Mouse (Mus musculus) 416B (cell line): Measurements from ENCODE around the gene Prdm16.

Experiments used
- DNase-seq: peaks from one replicate; pipeline ENCODE4 v3.0.0; 2011; ENCODE audit warnings: low read depth

The Prdm16 gene

GRCm38 (mm10) chr4:154419766-154420165 lies 216.9 kb downstream of the Prdm16 start:
- DNase-seq: no peak

- peak; percentile 2 for DNase-seq
Observed at GRCm38 (mm10) chr4:154418993-154419392, 217.7 kb downstream of the Prdm16 start.

GRCm38 (mm10) chr4:154418327-154418744 lies 218.3 kb downstream of the Prdm16 start:
- DNase-seq: no peak

- no peak for DNase-seq
Observed at GRCm38 (mm10) chr4:154416728-154417127, 219.9 kb downstream of the Prdm16 start.

GRCm38 (mm10) chr4:154414885-154415284 lies 221.8 kb downstream of the Prdm16 start:
- no peak for DNase-seq

- DNase-seq: no peak
Observed at GRCm38 (mm10) chr4:154410559-154410958, 226.1 kb downstream of the Prdm16 start.

- no peak for DNase-seq
Observed at GRCm38 (mm10) chr4:154409841-154410240, 226.8 kb downstream of the Prdm16 start.

GRCm38 (mm10) chr4:154409237-154409721 lies 227.4 kb downstream of the Prdm16 start:
- DNase-seq: no peak

GRCm38 (mm10) chr4:154402948-154403347 lies 233.7 kb downstream of the Prdm16 start:
- no peak for DNase-seq

- no peak for DNase-seq
Observed at GRCm38 (mm10) chr4:154401982-154402932, 234.4 kb downstream of the Prdm16 start.

GRCm38 (mm10) chr4:154401379-154401778 lies 235.3 kb downstream of the Prdm16 start:
- DNase-seq: no peak

GRCm38 (mm10) chr4:154400256-154401171 lies 236.2 kb downstream of the Prdm16 start:
- no peak for DNase-seq

GRCm38 (mm10) chr4:154399634-154400033 lies 237.0 kb downstream of the Prdm16 start:
- DNase-seq: no peak

- DNase-seq: no peak
Observed at GRCm38 (mm10) chr4:154396652-154397301, 239.9 kb downstream of the Prdm16 start.

- no peak for DNase-seq
Observed at GRCm38 (mm10) chr4:154394123-154394722, 242.4 kb downstream of the Prdm16 start.

- DNase-seq: no peak
Observed at GRCm38 (mm10) chr4:154393196-154394122, 243.2 kb downstream of the Prdm16 start.

- DNase-seq: no peak
Observed at GRCm38 (mm10) chr4:154392641-154393040, 244.0 kb downstream of the Prdm16 start.

- no peak for DNase-seq
Observed at GRCm38 (mm10) chr4:154390333-154391080, 246.2 kb downstream of the Prdm16 start.

- DNase-seq: no peak
Observed at GRCm38 (mm10) chr4:154389641-154390040, 247.0 kb downstream of the Prdm16 start.

- no peak for DNase-seq
Observed at GRCm38 (mm10) chr4:154386810-154387209, 249.9 kb downstream of the Prdm16 start.
